Mouse (Mus musculus): ENCODE measurements at regions not wholly inside any gene's neighbourhood (a gene's known extent, or its start where the extent isn't known, plus 50 kb on each side); places are given as distances from the start of the nearest gene placed in this dataset.
A peak's percentile ranks its signal among the peaks of the same experiment; 100 is the strongest.

DNA sequence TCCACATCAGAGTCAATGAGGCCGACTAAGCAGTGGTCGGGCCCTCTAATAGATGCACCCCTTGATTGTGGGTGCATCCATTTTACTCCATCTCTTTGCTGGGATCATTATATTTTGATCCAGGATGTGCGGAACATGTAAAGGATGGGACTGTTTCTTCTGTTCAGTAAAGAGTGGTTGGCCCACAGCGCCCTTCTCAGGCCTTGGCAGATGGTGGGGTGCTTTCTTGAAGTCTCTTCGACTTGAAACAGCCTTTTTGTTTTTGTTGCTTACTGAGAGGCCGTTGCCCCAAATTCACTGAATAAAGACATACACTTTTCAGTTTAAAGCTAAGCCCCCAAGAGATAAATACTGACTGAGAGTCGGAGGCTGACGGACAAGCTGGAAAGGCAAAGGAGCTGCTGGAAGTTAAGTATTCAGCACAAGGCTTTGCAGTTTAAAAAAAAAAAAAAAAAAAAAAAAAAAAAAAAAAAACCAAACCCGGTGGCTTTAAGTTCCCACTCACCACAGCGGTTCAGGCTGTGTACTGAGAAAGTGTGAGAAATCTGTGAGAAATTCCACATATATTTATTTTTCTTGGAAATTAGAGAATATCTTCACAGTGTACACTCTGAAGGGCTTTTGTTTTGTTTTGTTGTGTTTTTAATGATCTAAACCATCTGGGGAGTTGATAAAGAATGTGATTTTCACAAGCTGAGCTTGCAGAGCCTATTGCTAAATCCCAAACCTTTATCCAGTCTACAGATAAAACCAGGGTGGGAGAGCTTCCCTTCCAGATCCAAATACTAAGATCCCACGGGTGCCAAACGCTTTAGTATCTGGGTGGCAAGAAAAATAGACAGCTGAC, 285.3 kb upstream of the Mpdz start:
- peak; percentile 49 to 75 for DNase-seq

DNA sequence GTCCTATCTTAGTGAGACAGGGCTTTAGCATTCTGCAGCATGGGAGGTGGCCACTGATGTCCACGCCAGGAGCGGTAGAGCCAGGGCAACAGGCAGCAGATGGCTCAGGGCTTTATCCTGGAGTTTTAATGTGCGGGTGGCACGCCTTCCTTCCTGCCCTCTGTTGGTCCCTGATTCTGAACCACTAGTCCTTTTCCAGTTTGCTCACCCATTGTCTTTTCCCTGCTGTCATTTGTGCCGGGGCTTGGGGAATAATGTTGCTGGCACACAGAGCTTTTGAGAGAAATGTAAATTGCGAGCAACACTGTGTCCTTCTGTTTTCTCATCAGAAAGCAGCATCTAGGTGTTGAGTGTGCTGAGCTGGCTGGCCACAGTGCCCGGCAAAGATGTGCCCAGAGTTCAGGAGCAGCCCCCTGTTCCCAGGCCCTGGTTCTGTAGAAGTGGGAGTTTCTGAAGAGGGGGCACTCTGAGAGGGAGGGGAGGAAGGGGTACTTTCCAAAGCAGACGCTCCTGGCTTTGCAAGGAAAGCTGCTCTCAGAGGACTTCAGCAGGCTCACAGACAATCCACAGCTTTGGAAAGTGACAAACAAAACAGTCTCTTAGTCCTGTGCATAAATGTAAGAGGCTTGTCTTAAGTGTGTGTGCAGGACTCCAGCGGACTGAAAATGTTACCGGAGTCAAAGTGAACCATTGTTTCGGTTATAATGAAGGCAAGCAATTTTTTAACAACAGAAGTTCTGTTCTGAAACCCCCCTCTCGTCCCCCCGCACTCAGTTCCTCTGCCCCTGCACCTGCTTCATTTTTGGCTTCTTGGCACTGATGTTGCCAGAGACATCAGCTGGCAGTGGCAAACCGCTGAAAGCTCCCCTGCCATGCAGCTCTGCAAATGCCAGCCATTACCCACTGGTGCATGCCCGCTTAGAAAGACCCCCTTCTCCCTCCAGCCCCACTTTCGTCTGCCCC, 284.4 kb upstream of the Mpdz start:
- no peak for DNase-seq

DNA sequence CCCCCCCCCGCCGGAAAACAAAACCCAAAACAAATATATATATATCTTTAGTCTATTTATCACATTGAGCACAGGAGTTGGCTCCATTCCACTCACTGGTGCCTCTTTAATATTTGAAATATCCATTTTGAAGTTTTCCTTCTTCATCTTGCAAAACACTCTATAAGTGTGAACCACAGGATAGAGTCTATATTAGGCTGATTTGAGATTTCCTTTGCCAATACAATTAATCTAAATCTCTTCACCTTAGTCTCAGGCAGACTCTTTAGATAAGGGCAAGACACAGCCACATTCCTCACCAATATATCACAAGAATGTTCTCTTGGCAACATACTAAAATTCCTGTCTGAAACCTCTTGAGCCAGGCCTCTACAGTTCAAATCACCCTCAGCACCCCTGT, 282.1 kb upstream of the Mpdz start:
- no peak for DNase-seq

DNA sequence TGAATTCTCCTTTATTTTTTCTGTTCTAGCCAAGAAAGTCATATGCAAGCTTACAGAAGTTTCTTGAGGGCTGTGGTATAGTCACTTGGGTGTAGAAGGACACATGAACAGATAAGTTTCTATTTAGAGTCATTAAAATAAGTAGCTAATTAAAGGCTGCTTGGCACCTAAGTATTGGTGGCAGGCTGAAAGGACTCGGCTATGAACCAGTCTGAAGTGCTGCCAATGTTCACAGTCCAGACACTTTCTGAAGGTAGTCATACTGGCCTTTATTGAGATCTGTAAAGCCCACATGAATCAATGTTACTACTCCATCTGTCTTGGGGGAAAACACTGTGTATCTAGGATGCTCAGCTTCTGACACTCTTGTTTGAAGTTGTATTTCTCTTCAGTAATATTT, 269.8 kb upstream of the Mpdz start:
- peak; percentile 17 to 41 for DNase-seq

DNA sequence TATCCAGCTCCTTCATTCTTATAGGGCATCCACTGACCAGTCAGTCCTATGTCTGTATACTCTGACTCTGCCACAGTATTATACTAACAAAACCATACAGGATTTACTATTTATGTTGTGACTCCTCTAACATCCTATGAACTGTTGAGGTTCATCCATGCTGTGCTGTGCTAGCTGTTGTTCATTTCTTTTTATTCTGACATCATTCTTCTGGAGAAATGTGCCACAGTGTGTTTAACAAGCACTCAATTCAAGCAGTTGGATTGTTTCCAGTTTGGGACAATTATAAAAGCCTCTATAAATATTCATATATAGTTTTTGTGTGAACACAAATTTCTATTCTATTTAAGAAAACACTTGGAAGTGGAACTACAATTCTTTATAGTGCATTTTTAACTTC, 252.6 kb upstream of the Mpdz start:
- no peak for DNase-seq

DNA sequence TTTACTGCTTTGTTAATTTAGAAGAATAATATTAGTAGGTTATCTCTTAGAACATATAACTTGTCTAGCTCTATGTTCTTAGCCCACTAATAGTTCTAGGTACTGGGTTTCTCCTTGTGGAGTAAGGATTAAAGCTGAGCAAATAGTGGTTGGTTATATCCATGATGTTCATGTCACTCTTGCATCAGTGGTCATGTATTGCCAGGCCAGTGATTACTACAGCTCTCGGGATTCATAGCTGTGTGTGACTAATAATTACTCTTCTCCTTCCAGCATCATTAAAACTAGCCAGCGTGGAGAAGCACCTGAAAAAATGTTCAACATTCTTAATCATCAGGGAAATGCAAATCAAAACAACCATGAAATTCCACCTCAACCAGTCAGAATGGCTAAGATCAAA, 234.6 kb upstream of the Mpdz start:
- no peak for DNase-seq

DNA sequence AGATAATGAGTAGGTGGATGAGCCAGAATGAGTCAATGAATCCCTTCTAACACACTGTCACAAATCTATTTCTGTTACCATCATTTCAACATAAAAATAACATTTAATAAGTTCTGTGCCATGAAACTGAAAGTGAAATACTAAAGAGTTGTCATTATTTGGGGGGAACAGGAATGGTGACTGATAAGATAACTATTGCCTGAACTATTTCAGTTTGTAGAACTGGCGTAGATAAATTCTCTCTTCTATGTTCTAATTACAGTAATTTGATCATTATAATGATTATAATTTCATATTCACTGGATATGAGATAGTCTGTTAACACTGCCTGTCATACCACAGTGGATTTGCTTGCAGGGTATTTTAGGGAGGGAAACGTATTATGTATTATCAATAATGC, 232.3 kb upstream of the Mpdz start:
- DNase-seq = no peak

DNA sequence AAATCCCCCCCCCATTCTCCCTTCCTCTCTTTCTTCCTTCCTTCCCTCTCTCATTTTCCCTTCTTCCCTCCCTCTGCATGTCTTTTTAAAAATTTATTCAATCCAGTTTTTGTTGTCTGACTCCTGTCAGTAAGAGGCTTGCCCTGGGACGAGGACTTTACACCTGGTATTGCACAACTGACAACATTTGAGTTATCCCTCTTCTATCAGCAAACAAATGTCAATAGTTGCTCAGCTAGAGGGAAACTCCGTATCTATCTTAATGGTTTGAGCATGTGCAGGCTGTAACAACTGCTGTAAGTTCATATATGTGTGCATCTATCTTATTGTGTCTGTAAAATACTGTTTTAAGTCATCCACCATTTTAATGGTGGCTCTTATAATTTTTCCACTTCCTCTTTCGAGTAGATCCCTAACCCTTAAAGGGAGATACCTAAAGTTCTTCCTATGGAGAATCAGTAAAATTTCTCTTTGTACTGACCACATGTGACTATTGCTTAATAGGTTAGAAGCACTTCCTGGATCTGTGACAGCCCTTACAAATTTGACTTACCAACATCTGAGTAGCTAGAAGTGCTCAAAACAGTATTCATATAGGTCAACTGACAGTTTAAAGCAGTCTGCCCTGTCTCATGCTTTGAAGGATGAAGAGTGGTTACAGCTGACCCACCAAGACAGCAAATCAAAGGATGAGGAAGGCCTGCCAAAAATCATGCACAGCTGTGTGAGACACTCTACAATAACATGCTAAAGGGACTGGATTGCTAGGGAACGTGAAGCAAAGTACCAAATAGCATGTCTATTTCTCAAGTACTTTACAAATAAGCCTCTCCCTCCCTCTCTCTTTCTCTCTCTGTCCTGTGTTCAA, 231.0 kb upstream of the Mpdz start:
- DNase-seq = peak in 1 of 2 experiments; percentile 11

DNA sequence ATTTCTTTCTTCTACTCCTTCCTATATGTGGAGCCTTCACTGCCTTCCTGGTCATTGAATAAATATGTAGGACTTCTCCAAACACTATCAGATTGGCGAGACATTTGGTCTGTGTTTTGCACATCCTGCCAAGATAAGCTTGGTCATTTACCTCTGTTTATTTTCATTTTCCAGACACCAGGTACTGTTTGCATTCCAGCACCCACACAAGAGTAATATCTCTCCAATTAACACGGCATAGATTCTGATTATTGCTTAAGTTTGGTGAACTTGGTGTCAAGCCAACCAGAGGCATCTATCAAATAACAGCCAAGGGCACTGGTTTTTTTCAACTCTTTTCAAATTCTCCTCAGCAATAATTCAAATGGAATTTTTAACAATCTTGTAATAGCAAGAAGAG, 229.4 kb upstream of the Mpdz start:
- peak in 1 of 2 experiments; percentile 2 for DNase-seq

DNA sequence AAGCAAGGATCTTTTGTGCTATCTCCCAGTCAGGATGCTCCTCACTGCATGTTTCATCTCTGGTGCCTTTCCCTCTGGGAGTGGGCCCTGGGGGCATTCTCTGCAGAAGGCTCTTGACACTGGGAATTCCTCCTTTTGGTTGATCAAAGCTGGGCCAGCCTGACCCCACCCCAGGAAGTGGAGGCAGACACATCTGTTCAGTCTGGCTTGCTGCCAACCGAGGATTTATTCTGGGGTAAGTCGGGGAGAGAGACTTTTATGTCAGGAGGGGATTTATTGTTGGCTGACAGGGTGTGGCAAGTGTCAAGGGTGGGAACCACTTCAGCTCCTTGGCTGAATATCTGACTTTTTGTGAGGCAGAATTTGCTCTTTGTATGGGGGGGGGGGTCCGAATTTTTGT, 226.6 kb upstream of the Mpdz start:
- peak; percentile 14 to 16 for DNase-seq

DNA sequence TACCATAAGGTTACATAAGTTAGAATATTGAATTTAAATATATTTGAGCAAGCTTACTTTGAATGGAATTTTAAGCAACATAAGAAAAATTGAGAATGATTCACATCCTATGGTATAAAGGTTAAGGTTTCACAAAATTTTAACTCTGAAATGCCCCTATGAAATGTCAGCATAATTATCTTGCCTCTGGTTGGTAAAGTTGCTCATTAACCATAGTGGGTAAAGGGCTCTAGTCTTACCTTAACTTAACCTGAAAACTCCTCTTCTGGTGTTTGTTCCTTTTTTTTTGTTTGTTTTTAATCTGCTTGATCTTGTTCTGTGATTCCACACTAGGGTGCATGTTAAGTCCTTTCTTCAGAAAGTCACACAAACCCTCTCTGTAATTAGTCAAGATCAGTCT, 218.5 kb upstream of the Mpdz start:
- no peak for DNase-seq

DNA sequence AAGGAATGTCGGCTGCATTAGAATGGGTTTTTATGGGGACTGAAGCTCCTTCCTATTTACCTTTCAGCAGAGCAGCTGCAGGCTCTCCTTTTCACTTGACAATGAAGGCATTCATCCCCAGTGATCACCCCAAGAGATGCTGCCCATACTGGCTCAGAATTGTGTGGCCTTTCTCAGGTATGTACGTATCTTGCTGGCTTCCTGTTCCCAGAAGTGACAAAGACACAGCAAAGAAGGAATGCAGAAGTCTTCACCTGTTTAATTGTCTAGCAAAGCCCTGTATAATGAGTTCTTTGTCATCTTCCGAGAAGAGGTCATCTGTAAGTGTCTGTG, 185.8 kb upstream of the Mpdz start:
- no peak for DNase-seq

DNA sequence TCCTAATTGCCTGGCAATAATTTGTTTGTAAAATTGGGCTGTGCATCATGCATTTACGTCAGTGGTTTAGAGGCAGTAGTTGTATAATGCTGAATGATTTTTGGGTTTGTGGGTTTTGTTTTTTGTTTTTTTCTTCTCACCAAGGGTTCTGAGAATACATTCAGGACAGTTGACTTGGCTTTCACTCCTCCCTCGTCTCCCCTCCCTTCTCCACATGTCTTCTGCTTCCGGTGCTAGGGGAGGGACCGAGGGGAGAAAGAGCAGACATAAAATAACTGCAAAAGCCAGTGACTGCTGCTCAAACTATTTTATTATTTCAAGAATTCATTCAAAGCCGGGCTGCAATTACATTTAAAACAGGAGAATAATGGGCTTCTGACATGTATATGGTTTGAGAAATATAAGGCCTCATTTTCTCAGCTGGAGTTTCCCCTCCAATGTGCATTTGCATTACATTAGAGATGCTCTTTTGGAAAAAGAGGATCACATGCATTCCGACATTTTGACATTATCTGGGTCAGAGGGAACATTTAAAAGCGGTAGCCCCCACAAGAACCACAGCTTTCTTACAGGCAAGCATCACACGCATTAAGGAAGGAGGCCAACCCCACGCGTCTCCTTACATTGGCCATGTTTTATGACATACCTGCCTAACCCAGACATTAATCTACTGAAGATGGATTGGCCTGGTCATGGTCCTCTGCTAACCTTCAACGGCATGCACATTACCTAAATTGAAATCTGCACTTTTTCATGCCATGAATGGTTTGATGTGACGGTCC, 185.3 kb upstream of the Mpdz start:
- no peak for DNase-seq

DNA sequence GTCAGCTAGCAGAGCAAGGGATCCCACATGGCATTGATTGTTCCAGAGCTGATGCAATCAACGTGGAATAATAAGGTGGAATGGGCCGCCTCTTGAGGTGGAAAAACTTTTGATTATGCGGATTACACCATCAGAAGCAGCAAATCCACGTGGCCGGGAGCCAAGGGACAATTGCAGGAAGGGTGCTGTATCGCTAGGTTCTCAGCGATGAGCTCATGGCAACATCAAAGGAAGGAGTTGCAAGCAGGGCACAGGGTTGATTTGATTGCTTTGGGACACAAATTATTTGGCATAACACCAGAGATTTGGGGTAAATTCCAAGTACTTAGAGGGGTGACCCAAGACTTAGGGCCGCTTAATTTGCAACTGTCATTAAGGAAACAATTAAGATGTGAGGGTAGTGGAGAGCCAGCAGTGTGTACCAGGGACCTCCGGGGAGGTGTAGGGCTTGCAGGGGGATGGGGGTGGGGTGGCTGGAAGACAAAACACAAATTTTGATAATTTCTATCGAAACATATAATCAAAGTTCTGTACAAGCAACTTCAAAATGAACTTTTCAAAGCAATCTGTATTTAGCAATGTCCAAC, 182.8 kb upstream of the Mpdz start:
- no peak for DNase-seq

DNA sequence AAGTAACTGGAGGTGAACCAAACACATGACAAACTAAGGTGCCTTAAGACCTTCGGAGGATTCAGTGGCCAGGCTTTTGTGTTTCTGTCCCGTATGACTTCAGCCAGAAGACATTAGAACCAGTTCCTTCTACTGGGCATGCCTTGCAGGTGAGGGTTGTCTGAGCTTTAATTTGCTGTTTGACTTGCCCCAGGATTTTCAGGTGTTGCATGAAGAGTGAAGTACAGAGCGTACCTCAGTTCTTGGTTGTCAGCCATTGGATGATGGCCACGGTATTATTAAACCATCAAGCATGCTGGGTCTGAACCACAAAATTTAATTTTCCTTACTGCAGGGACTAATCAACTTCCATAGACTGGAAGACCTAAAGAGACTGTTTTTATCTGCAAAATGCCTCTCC, 181.5 kb upstream of the Mpdz start:
- no peak for DNase-seq

DNA sequence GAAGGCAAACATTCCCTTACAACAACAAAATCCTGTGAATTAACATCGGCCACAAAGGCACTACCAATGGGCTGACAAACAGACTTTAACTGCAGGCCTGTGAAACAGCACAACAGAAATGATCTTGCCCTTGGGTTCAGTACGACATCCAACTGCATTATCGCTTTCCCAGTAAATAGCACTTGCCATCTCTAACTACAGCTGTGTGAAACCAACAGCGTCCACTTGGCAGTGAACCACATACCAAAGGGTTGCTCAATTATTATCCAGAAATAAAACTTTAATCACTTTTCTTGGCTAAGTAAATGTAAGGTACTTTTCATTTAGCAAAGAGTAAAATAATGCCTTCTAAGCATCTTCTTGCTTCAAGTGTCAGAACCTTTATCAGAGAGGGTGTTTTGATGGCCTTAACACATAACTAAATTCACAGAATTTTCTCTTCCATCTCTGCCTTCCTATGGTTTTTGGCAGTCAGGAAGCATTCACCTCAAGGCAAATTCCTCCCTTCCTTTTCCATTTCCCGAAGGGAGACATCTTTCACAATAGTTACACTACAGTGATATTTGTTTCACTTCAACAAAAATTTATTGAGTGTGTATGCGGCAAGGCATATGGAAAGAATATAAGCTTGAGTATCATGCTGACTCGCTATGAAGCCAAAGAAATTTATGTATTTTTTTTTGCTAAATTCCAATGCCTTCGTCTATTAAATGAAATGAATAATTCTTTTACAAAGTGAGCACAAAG, 178.9 kb upstream of the Mpdz start:
- DNase-seq = peak; percentile 74 to 84

DNA sequence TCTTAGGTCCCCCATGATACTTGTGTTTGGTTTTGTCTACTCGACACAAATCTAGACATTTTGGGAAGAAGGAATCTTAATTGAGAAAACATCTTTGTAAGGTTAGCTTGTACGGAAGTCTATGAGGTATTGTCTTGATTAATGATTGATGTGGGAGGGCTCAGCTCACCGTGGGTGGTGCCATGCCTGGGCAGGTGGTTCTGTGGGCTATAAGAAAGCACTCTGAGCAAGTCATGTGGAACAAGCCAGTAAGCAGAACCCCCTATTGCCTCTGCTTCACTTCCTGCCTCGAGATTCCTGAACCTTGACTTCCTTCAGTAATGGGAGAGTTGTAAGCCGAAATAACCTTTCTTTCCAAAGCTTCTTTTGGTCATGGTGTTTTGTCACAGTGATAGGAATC, 174.6 kb upstream of the Mpdz start:
- no peak for DNase-seq

DNA sequence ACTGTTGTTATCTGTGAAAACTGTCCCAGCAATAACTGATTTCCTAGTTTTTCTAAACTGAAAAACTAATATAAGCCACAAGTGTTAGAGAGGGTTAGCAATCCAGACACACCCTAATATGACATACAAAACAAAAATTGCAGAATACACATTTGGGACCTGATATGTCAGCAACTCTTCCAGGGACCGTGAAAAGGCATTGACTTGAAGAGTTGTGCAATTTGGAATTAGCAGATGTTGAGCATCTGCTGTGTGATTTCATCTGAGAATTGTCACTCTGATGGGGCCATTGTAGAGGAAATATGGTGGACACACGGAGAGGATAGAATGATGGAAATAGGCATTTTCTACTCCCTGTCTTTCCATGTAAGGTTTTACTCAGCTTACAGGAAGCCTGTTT, 168.6 kb upstream of the Mpdz start:
- DNase-seq = peak; percentile 37 to 49

DNA sequence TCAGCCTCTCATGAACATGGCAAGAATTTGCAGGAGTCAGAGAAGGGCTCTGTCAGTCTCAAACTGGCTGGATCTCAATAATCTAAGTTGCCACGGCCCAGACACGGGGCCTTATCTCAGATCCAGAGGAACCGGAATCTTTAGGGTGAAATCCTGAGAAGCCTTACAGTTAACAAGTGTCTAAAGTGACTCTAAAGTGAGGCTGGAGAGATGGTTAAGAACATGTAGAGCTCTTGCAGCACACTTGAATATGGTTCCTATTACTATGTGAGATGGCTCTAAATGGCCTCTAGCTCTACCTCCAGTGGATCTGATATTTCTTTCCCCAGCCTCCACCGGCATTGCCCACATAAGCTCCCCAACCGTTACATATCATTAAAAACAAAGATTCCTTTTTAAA, 157.8 kb upstream of the Mpdz start:
- no peak for DNase-seq

DNA sequence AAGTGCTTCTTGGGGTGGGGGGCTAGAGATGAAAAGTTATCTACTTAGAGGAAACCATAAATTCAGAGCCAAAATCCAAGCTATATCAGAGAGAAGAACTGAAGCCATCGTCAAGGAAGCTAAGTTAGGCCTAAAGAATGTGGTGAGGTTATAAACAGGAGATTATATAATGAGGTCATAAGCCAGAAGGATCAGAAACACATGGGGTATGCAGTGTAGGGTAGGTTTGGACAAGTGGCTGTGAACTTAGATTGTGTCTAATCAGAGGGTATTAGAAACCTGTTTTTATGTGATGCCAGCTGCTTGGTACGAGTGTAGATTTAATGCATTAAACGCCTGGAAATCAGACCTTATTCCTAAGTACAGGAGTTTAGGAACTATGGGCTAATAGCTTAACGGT, 154.8 kb upstream of the Mpdz start:
- DNase-seq = no peak

DNA sequence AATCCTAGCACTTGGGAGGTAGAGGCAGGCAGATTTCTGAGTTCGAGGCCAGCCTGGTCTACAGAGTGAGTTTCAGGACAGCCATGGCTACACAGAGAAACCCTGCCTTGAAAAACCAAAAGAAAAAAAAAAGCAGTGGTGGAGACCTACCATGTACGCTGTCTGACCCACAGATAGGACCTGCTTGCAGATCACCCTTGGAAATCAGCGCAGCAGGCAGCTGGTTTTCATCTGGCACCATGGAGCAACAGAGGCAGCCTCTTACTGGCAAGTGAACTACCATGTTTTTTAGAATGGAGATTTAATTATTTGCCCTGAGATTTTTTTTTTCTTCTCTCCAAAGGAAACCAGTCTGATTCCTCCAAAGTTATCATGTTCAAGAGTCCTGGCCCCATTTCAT, 150.8 kb upstream of the Mpdz start:
- DNase-seq = peak; percentile 30 to 35
